Mouse (Mus musculus): ENCODE results near the gene Mphosph6. TPM values are rescaled to one million over a fixed set of nuclear protein-coding genes. Genes with fewer than 3 reads are reported as not detected.

Mphosph6 gene
- 54.4 and 60.9 TPM in 2 replicates for polyA plus RNA-seq (2015; fragmentation: Nextera tagmentation; extraction: Ambion mirVana)

DNA sequence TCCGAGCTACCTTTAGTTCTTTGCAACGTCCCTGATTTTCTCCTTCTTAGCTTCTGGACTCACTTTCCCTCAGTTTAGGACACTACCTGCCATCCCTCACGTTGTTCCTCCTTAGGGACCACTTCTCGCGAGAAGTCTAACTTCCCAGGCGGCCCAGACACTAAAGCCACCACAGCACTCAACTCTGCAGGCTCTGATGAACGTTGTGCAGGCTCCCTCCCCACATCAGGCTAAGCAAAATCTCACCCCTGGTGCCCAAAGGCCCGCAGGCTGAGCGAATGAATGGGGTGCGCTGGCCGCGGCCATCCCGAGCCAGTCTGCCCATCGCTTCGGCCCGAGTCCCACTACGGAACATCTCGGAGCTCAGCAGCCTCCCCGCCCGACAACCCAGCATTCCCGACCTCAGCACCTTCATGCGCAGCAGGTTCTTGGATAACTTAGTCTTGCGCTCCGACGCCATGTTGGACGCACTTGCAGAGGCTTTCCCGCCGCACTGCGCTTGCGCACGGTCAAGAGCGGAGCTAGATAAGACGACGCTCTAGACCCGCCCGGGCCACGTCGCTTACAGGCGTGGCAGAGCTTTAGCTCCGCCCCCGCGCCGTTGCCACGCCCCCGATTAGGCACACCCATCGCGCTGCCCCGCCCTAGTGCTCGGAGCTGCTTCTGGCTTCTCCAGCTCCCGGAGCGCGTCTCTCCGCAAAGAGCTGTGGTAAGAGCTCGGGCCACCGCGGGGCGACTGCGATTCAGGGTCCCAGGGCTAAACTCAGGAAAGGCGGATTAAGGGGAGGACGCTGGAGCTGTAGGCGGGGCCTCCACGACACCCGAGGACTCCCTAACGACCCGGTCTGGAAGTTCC is at the start of gene Mphosph6:
Mphosph6 (minus strand) TSS at position 501 of the 856 bp plus-strand sequence.
- H3K4me2 ChIP-seq (ENCODE audit: low read depth, low read length): peak within 1 kb of the TSS; percentile 65
- WGBS: under 1% methylated on average over 65 of the region's 65 CpGs

DNA sequence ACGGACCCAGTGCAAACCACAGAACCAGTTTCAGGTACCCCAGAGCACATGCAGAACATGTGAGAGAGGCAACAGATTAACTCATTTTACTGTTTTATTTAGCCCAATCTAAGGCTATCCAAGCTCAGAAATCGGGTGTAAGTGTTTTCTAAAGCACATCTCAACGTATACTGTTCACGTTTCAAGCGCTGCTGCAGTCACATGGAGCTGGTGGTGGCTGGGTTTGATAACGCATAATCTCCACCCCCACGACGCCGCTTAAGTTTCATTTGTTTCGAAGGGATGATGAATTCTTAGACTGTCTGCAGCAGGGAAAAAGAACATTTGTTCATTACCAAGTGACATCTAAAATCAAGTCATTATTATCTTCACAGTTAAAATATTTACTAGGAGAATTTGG is 48.7 kb upstream of the Mphosph6 start:
- H3K9ac ChIP-seq (ENCODE audit: low read length): no peak overlapping the region
- no peak overlapping the region for H3K27ac ChIP-seq (ENCODE audit: low read length)
- H3K4me2 ChIP-seq (ENCODE audit: low read depth, low read length): no peak overlapping the region
- H3K4me1 ChIP-seq (ENCODE audit: control insufficient read depth, insufficient read depth, low read length): peaks cover 6% of the 10 kb centered on the region; the same call in 1 of the 2 replicates
- WGBS: 71% methylated on average over 10 of the region's 10 CpGs
- no peaks in the 10 kb centered on the region for H3K9me3 ChIP-seq (replicated peaks; ENCODE audit: control insufficient read depth, low read length)
- ATAC-seq (ENCODE audit: insufficient read depth, low FRiP score): no peak
- no peaks in the 10 kb centered on the region for H3K27me3 ChIP-seq (ENCODE audit: control insufficient read depth, insufficient read depth, low read length)
- no peak overlapping the region for H3K4me3 ChIP-seq (replicated peaks; ENCODE audit: low read length)
- no peaks in the 10 kb centered on the region for H3K36me3 ChIP-seq (ENCODE audit: control insufficient read depth, insufficient read depth, low read length)

More for the DNA sequence above, at the start of gene Mphosph6:
- Histone ChIP-seq H3K9me3 (replicated peaks; ENCODE audit: control insufficient read depth, low read length) (no peaks in the 10 kb centered on the region), H3K9ac (ENCODE audit: low read length) (peak within 1 kb of the TSS; percentile 92), H3K4me3 (replicated peaks; ENCODE audit: low read length) (peak within 1 kb of the TSS; percentile 92), H3K27me3 (ENCODE audit: control insufficient read depth, insufficient read depth, low read length) (no peaks in the 10 kb centered on the region), H3K4me1 (ENCODE audit: control insufficient read depth, insufficient read depth, low read length) (peaks cover 15% of the 10 kb centered on the region), H3K36me3 (ENCODE audit: control insufficient read depth, insufficient read depth, low read length) (peaks cover 13% of the 10 kb centered on the region; the same call in 1 of the 2 replicates), H3K27ac (ENCODE audit: low read length) (peak within 1 kb of the TSS; percentile 94)
- peak; percentile 98 for ATAC-seq (ENCODE audit: insufficient read depth, low FRiP score)

DNA sequence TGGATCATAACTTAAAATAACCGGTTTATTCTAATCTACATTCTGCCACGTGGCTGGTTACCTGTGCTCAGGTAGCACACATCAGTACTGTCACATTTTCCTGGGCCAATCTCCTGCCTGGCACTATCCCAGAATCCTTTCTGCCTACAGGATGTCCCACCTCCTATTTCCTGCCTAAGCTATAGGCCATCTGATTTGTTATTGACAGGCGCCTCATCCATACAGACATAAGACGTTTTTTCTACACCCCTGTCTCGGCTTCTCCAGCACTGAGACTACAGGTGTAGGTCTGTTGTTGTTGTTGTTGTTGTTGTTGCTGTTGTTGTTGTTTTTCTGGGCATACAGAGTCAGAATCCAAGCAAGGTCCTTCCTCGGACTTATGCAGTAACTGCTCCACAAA is 46.1 kb upstream of the Mphosph6 start:
- no peak overlapping the region for H3K27ac ChIP-seq (ENCODE audit: low read length)
- no peak for ATAC-seq (ENCODE audit: insufficient read depth, low FRiP score)
- 0 out of 2 replicates have a peak, but pooled peaks cover 3% of the 10 kb centered on the region for H3K9me3 ChIP-seq (replicated peaks; ENCODE audit: control insufficient read depth, low read length)
- no peak overlapping the region for H3K4me3 ChIP-seq (replicated peaks; ENCODE audit: low read length)
- no peaks in the 10 kb centered on the region for H3K27me3 ChIP-seq (ENCODE audit: control insufficient read depth, insufficient read depth, low read length)
- no peak overlapping the region for H3K4me2 ChIP-seq (ENCODE audit: low read depth, low read length)
- no peak overlapping the region for H3K9ac ChIP-seq (ENCODE audit: low read length)
- H3K36me3 ChIP-seq (ENCODE audit: control insufficient read depth, insufficient read depth, low read length): no peaks in the 10 kb centered on the region
- peaks cover under 1% of the 10 kb centered on the region; the same call in 1 of the 2 replicates for H3K4me1 ChIP-seq (ENCODE audit: control insufficient read depth, insufficient read depth, low read length)
- WGBS: 87% methylated on average over 6 of the region's 6 CpGs

GRCm38 (mm10) chr8:117843694-117844093 is 42.0 kb upstream of the Mphosph6 start:
- no peaks in the 10 kb centered on the region for H3K36me3 ChIP-seq (ENCODE audit: control insufficient read depth, insufficient read depth, low read length)
- 84% methylated on average over 8 of the region's 8 CpGs for WGBS
- H3K4me2 ChIP-seq (ENCODE audit: low read depth, low read length): no peak overlapping the region
- no peak overlapping the region for H3K9ac ChIP-seq (ENCODE audit: low read length)
- H3K4me3 ChIP-seq (replicated peaks; ENCODE audit: low read length): no peak overlapping the region
- H3K4me1 ChIP-seq (ENCODE audit: control insufficient read depth, insufficient read depth, low read length): no peaks in the 10 kb centered on the region
- ATAC-seq (ENCODE audit: insufficient read depth, low FRiP score): no peak
- H3K27ac ChIP-seq (ENCODE audit: low read length): no peak overlapping the region
- H3K9me3 ChIP-seq (replicated peaks; ENCODE audit: control insufficient read depth, low read length): 0 out of 2 replicates have a peak, but pooled peaks cover 3% of the 10 kb centered on the region
- H3K27me3 ChIP-seq (ENCODE audit: control insufficient read depth, insufficient read depth, low read length): no peaks in the 10 kb centered on the region

DNA sequence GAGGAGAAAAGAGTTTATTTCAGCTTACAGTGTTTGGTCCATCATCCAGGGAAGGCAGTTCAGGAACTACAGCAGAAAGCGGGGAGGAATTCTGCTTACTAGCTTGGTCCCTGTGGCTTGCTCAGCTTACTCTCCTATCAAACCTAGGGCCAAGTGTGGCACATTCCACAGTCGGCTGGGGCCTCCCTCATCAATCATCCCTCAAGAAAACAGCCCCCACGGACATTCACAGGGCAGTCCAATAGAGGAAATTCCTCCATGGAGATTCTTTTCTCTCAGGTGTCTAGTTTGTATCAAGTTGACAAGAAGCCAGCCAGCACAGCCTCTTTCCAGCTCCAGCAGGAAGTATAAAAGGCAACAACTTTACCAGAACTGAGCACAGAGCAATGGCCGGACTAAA is 11.8 kb upstream of the Mphosph6 start:
- H3K4me1 ChIP-seq (ENCODE audit: control insufficient read depth, insufficient read depth, low read length): no peaks in the 10 kb centered on the region; the same call in none of the 2 replicates
- H3K9me3 ChIP-seq (replicated peaks; ENCODE audit: control insufficient read depth, low read length): no peaks in the 10 kb centered on the region
- H3K9ac ChIP-seq (ENCODE audit: low read length): no peak overlapping the region
- no peak overlapping the region for H3K4me2 ChIP-seq (ENCODE audit: low read depth, low read length)
- no peak overlapping the region for H3K4me3 ChIP-seq (replicated peaks; ENCODE audit: low read length)
- H3K27ac ChIP-seq (ENCODE audit: low read length): no peak overlapping the region
- no peaks in the 10 kb centered on the region for H3K36me3 ChIP-seq (ENCODE audit: control insufficient read depth, insufficient read depth, low read length)
- ATAC-seq (ENCODE audit: insufficient read depth, low FRiP score): no peak
- no peaks in the 10 kb centered on the region for H3K27me3 ChIP-seq (ENCODE audit: control insufficient read depth, insufficient read depth, low read length)
- 35% methylated on average over 4 of the region's 4 CpGs for WGBS

GRCm38 (mm10) chr8:117810676-117811075 is 8.9 kb upstream of the Mphosph6 start:
- Histone ChIP-seq H3K27ac (ENCODE audit: low read length) (no peak overlapping the region), H3K4me1 (ENCODE audit: control insufficient read depth, insufficient read depth, low read length) (no peaks in the 10 kb centered on the region; the same call in none of the 2 replicates), H3K9ac (ENCODE audit: low read length) (no peak overlapping the region), H3K27me3 (ENCODE audit: control insufficient read depth, insufficient read depth, low read length) (no peaks in the 10 kb centered on the region), H3K4me3 (replicated peaks; ENCODE audit: low read length) (no peak overlapping the region), H3K4me2 (ENCODE audit: low read depth, low read length) (no peak overlapping the region), H3K9me3 (replicated peaks; ENCODE audit: control insufficient read depth, low read length) (no peaks in the 10 kb centered on the region), H3K36me3 (ENCODE audit: control insufficient read depth, insufficient read depth, low read length) (no peaks in the 10 kb centered on the region)
- 83% methylated on average over 2 of the region's 2 CpGs for WGBS
- ATAC-seq (ENCODE audit: insufficient read depth, low FRiP score): no peak

- no peaks in the 10 kb centered on the region for H3K27me3 ChIP-seq (ENCODE audit: control insufficient read depth, insufficient read depth, low read length)
- no peak overlapping the region for H3K4me2 ChIP-seq (ENCODE audit: low read depth, low read length)
- H3K4me1 ChIP-seq (ENCODE audit: control insufficient read depth, insufficient read depth, low read length): peaks cover 8% of the 10 kb centered on the region
- no peaks in the 10 kb centered on the region for H3K9me3 ChIP-seq (replicated peaks; ENCODE audit: control insufficient read depth, low read length)
- H3K27ac ChIP-seq (ENCODE audit: low read length): peak overlapping the region; percentile 74
- peak; percentile 33; the same call in 1 of the 2 replicates for ATAC-seq (ENCODE audit: insufficient read depth, low FRiP score)
- H3K9ac ChIP-seq (ENCODE audit: low read length): no peak overlapping the region
- H3K4me3 ChIP-seq (replicated peaks; ENCODE audit: low read length): no peak overlapping the region
- no peaks in the 10 kb centered on the region for H3K36me3 ChIP-seq (ENCODE audit: control insufficient read depth, insufficient read depth, low read length)
- 46% methylated on average over 5 of the region's 5 CpGs for WGBS
Observed at GRCm38 (mm10) chr8:117805419-117805818, 3.7 kb upstream of the Mphosph6 start.

DNA sequence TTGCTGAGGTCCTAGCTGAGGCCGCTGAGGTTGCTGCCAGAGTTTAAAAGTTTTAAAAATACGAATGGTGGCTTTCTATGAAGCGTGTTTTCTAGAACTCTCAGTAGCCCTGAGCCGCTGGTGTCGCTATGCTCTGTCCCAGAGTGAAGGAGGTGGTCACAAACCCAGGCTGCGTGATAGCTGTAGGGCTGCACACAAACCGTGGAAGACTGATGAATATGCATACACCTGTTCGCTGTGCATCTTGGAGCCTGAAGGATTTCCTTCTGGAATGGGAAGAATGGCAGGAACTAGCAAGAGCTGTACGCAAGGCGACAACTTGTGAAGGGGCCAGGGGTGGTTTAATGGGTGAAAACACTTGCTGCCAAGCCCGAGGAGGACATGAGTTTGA is 551 bp upstream of the Mphosph6 start:
- peaks cover 15% of the 10 kb centered on the region for H3K4me1 ChIP-seq (ENCODE audit: control insufficient read depth, insufficient read depth, low read length)
- peaks cover 10% of the 10 kb centered on the region; the same call in 1 of the 2 replicates for H3K36me3 ChIP-seq (ENCODE audit: control insufficient read depth, insufficient read depth, low read length)
- peak overlapping the region; percentile 92 for H3K4me3 ChIP-seq (replicated peaks; ENCODE audit: low read length)
- no peaks in the 10 kb centered on the region for H3K27me3 ChIP-seq (ENCODE audit: control insufficient read depth, insufficient read depth, low read length)
- peak; percentile 48; the same call in 1 of the 2 replicates for ATAC-seq (ENCODE audit: insufficient read depth, low FRiP score)
- H3K9ac ChIP-seq (ENCODE audit: low read length): peak overlapping the region; percentile 74
- H3K4me2 ChIP-seq (ENCODE audit: low read depth, low read length): peak overlapping the region; percentile 58
- H3K9me3 ChIP-seq (replicated peaks; ENCODE audit: control insufficient read depth, low read length): no peaks in the 10 kb centered on the region
- H3K27ac ChIP-seq (ENCODE audit: low read length): peak overlapping the region; percentile 94
- WGBS: under 1% methylated on average over 11 of the region's 11 CpGs

- Histone ChIP-seq H3K27me3 (ENCODE audit: control insufficient read depth, insufficient read depth, low read length) (no peaks in the 10 kb centered on the region), H3K36me3 (ENCODE audit: control insufficient read depth, insufficient read depth, low read length) (peaks cover 27% of the 10 kb centered on the region; the same call in 1 of the 2 replicates), H3K4me2 (ENCODE audit: low read depth, low read length) (no peak overlapping the region), H3K27ac (ENCODE audit: low read length) (no peak overlapping the region), H3K9me3 (replicated peaks; ENCODE audit: control insufficient read depth, low read length) (no peaks in the 10 kb centered on the region), H3K4me3 (replicated peaks; ENCODE audit: low read length) (no peak overlapping the region), H3K9ac (ENCODE audit: low read length) (no peak overlapping the region), H3K4me1 (ENCODE audit: control insufficient read depth, insufficient read depth, low read length) (peaks cover 15% of the 10 kb centered on the region)
- WGBS: 92% methylated on average over 2 of the region's 2 CpGs
- no peak for ATAC-seq (ENCODE audit: insufficient read depth, low FRiP score)
Observed at GRCm38 (mm10) chr8:117798066-117798465, 3.7 kb downstream of the Mphosph6 start.
